8 mouse cellular contexts compared by ENCODE assay signal in genomic region chr16:34081683-34082438, GRCm38 (mm10).
DNase-seq lines count a peak whose midpoint lies in the region; ATAC-seq and TF ChIP-seq lines count a peak whose summit lies in the region.

No protein-coding gene starts in this region.

- peak; percentile 72 for DNase-seq in ZHBTc4 (ENCODE audit: low read depth, low spot score)
- DNase-seq in heart, postnatal 0 days (ENCODE audit: low spot score), result peak; percentile 94
- DNase-seq in limb, embryonic 10.5 days (ENCODE audit: low spot score), result no peak
- DNase-seq in ovary, adult 18-20 months (ENCODE audit: low spot score), result no peak
- DNase-seq in urinary bladder, postnatal 14 days (ENCODE audit: low spot score), result no peak

- no peak overlapping the region for H3K9ac ChIP-seq in embryonic facial prominence, embryonic 15.5 days
- no peak overlapping the region for H3K9ac ChIP-seq in heart, postnatal 0 days (replicated peaks; ENCODE audit: low read depth, low read length)
- no peak overlapping the region for H3K9ac ChIP-seq in stomach, embryonic 14.5 days (replicated peaks; ENCODE audit: low read depth, low read length)

- TF ChIP-seq EP300 in heart, postnatal 0 days (IDR thresholded peaks at IDR 0.05; ENCODE audit: low read depth), result no peak

- H3K27me3 ChIP-seq in embryonic facial prominence, embryonic 15.5 days, result no peaks in the 10 kb centered on the region
- no peaks in the 10 kb centered on the region for H3K27me3 ChIP-seq in heart, postnatal 0 days (ENCODE audit: control insufficient read depth, insufficient read depth, low read length)
- H3K27me3 ChIP-seq in limb, embryonic 10.5 days (ENCODE audit: low read depth, poor library complexity, severe bottlenecking), result no peaks in the 10 kb centered on the region
- no peaks in the 10 kb centered on the region for H3K27me3 ChIP-seq in stomach, embryonic 14.5 days (ENCODE audit: control insufficient read depth, insufficient read depth, low read length)

- peak overlapping the region; percentile 61; the same call in 1 of the 2 replicates for H3K27ac ChIP-seq in embryonic facial prominence, embryonic 15.5 days (replicated peaks)
- peak overlapping the region; percentile 91 for H3K27ac ChIP-seq in heart, postnatal 0 days (ENCODE audit: low read depth)
- peak overlapping the region; percentile 56; the same call in 1 of the 2 replicates for H3K27ac ChIP-seq in limb, embryonic 10.5 days
- peak overlapping the region; percentile 93 for H3K27ac ChIP-seq in stomach, embryonic 14.5 days (ENCODE audit: low read length)

- H3K36me3 ChIP-seq in embryonic facial prominence, embryonic 15.5 days, result no peaks in the 10 kb centered on the region
- no peaks in the 10 kb centered on the region for H3K36me3 ChIP-seq in heart, postnatal 0 days (replicated peaks; ENCODE audit: control insufficient read depth, insufficient read depth, low read length)
- H3K36me3 ChIP-seq in limb, embryonic 10.5 days, result no peaks in the 10 kb centered on the region
- H3K36me3 ChIP-seq in stomach, embryonic 14.5 days (ENCODE audit: control insufficient read depth, insufficient read depth, low read length), result no peaks in the 10 kb centered on the region

- peaks cover 41% of the 10 kb centered on the region for H3K4me1 ChIP-seq in embryonic facial prominence, embryonic 15.5 days
- H3K4me1 ChIP-seq in heart, postnatal 0 days (ENCODE audit: control insufficient read depth, insufficient read depth), result peaks cover 53% of the 10 kb centered on the region
- H3K4me1 ChIP-seq in limb, embryonic 10.5 days, result peaks cover 32% of the 10 kb centered on the region
- H3K4me1 ChIP-seq in stomach, embryonic 14.5 days (ENCODE audit: control insufficient read depth, insufficient read depth, low read length), result peaks cover 41% of the 10 kb centered on the region

- TF ChIP-seq CTCF in heart, postnatal 0 days (IDR thresholded peaks at IDR 0.05; ENCODE audit: low read depth), result no peak

- ATAC-seq in embryonic facial prominence, embryonic 15.5 days (ENCODE audit: insufficient number of reproducible peaks, low FRiP score, low TSS enrichment, low read depth), result peak; percentile 86
- ATAC-seq in heart, postnatal 0 days (ENCODE audit: insufficient read depth, low read depth), result peak; percentile 93
- ATAC-seq in stomach, embryonic 14.5 days (ENCODE audit: insufficient number of reproducible peaks, insufficient read depth, low FRiP score, low read depth), result peak; percentile 66; the same call in 1 of the 2 replicates
- ATAC-seq in CD4-positive, CD25-positive, alpha-beta regulatory T cell, adult 4 months, result no peak

- H3K9me3 ChIP-seq in embryonic facial prominence, embryonic 15.5 days (replicated peaks), result no peaks in the 10 kb centered on the region
- no peaks in the 10 kb centered on the region for H3K9me3 ChIP-seq in heart, postnatal 0 days (replicated peaks; ENCODE audit: control insufficient read depth, low read length)
- H3K9me3 ChIP-seq in limb, embryonic 10.5 days (replicated peaks), result no peaks in the 10 kb centered on the region; the same call in 1 of the 2 replicates
- H3K9me3 ChIP-seq in stomach, embryonic 14.5 days (ENCODE audit: control insufficient read depth, low read depth, low read length), result no peaks in the 10 kb centered on the region

- no peak overlapping the region for H3K4me2 ChIP-seq in embryonic facial prominence, embryonic 15.5 days (replicated peaks)
- peak overlapping the region; percentile 24; the same call in 1 of the 2 replicates for H3K4me2 ChIP-seq in heart, postnatal 0 days (ENCODE audit: low read depth, low read length)
- H3K4me2 ChIP-seq in stomach, embryonic 14.5 days (replicated peaks; ENCODE audit: low read depth, low read length), result no peak overlapping the region

- 50% methylated on average over 19 of the region's 19 CpGs for WGBS in embryonic facial prominence, embryonic 15.5 days
- 19% methylated on average over 19 of the region's 19 CpGs for WGBS in heart, postnatal 0 days
- 41% methylated on average over 19 of the region's 19 CpGs for WGBS in limb, embryonic 10.5 days
- 29% methylated on average over 19 of the region's 19 CpGs for WGBS in stomach, embryonic 14.5 days

- H3K4me3 ChIP-seq in embryonic facial prominence, embryonic 15.5 days (replicated peaks), result no peak overlapping the region
- H3K4me3 ChIP-seq in heart, postnatal 0 days (ENCODE audit: low read depth, low read length), result no peak overlapping the region
- H3K4me3 ChIP-seq in limb, embryonic 10.5 days, result no peak overlapping the region
- no peak overlapping the region for H3K4me3 ChIP-seq in stomach, embryonic 14.5 days (ENCODE audit: low read depth, low read length)

Comparison
In these comparisons a context has a peak if more than half of its experiments do, and no peak if none do; other contexts are left out.
1. DNase-seq: peak in ZHBTc4 (single experiment) and heart, postnatal 0 days (single experiment); none in limb, embryonic 10.5 days (single experiment), ovary, adult 18-20 months (single experiment) and urinary bladder, postnatal 14 days (single experiment).
2. Peak in every context shown above with its lines, with median percentiles within 50 percentile points of each other: H3K27ac ChIP-seq.